Mouse (Mus musculus): ENCODE data around the gene Tnfsf11. TPM values are rescaled to one million over a fixed set of nuclear protein-coding genes. Genes with fewer than 3 reads are reported as not detected.

Tnfsf11 gene
- polyA plus RNA-seq (2015; fragmentation: Nextera tagmentation; extraction: Ambion mirVana), result 0.22 and 0.24 TPM in 2 replicates

DNA sequence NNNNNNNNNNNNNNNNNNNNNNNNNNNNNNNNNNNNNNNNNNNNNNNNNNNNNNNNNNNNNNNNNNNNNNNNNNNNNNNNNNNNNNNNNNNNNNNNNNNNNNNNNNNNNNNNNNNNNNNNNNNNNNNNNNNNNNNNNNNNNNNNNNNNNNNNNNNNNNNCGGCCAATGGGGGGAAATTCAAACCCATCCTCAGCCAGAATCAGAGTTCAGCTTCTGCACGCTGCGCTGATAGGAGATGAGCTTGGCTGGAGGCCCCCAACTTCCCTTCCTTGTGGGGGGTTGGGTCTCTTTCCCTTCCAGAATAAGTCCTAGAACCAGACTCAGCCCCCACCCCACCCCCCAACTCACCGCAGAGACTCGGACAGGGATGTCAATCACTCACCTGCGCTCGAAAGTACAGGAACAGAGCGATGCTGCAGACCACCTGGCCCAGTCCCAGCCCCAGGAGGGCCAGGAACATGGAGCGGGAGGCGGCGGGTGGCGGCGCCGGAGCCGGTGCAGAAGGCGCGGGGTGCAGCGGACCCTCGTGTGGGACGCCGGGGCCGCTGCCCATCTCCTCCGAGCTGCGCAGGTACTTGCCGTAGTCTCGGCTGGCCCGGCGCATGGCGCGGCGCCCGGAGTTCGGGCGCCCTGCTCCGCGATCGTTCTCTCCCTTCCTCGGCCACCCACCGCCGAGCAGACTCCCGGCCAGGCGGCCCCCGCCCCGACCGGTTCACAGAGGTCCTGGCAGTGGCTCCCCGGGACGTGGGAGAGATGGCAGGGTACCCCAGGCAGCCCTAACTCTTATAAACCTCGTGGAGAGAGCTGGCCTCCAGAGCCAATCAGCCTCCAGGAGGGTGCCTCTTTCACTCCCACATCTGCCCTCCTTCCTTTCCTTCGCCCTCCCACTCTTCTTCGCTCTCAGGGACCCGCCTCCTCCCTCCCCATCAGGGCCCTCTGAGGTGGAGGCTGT lies at the start of gene Tnfsf11:
Gene Tnfsf11, minus strand, starts transcription at position 758 of the 952 bp plus-strand sequence.
- Histone ChIP-seq H3K4me2 (replicated peaks; ENCODE audit: low read depth, low read length) (peak within 1 kb of the TSS; percentile 88), H3K36me3 (ENCODE audit: insufficient read depth, low read length) (no peaks in the 10 kb centered on the region), H3K27ac (ENCODE audit: low read length) (no peak within 1 kb of the TSS), H3K27me3 (ENCODE audit: insufficient read depth, low read length) (peaks cover 26% of the 10 kb centered on the region), H3K4me1 (ENCODE audit: insufficient read depth, low read length) (0 out of 2 replicates have a peak, but pooled peaks cover 6% of the 10 kb centered on the region), H3K9ac (replicated peaks; ENCODE audit: low read length) (peak within 1 kb of the TSS; percentile 42; the same call in 1 of the 2 replicates), H3K9me3 (ENCODE audit: low read length) (no peaks in the 10 kb centered on the region), H3K4me3 (ENCODE audit: low read length) (peak within 1 kb of the TSS; percentile 56)
- WGBS, result under 1% methylated on average over 51 of the region's 51 CpGs
- peak; percentile 90 for ATAC-seq (ENCODE audit: low FRiP score, low TSS enrichment)

DNA sequence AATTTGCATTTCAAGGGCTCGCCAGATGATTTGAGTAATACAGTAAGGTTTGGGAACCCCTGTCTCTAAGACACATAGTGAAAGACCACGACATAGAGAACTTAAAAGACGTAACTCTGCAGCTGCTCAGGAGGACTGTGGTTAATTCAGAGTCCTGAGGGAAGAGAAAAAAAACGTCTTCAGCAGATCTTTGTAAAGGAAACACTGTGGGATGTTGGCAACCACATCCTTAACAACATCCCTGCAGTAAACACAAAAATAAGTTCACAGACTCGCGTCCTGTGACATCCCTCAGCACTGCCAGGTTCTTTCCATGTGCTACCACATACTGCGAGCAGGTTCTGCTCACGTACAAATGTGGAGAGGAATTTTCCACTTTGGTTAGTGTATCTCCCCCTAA lies 48.9 kb upstream of the Tnfsf11 start:
- no peak overlapping the region for H3K27ac ChIP-seq (ENCODE audit: low read length)
- H3K27me3 ChIP-seq (ENCODE audit: insufficient read depth, low read length), result no peaks in the 10 kb centered on the region
- no peak overlapping the region for H3K4me2 ChIP-seq (replicated peaks; ENCODE audit: low read depth, low read length)
- 70% methylated on average over 8 of the region's 8 CpGs for WGBS
- no peak overlapping the region for H3K9ac ChIP-seq (replicated peaks; ENCODE audit: low read length)
- no peak for ATAC-seq (ENCODE audit: low FRiP score, low TSS enrichment)
- H3K36me3 ChIP-seq (ENCODE audit: insufficient read depth, low read length), result no peaks in the 10 kb centered on the region
- H3K9me3 ChIP-seq (ENCODE audit: low read length), result no peaks in the 10 kb centered on the region
- no peak overlapping the region for H3K4me3 ChIP-seq (ENCODE audit: low read length)
- H3K4me1 ChIP-seq (ENCODE audit: insufficient read depth, low read length), result no peaks in the 10 kb centered on the region

DNA sequence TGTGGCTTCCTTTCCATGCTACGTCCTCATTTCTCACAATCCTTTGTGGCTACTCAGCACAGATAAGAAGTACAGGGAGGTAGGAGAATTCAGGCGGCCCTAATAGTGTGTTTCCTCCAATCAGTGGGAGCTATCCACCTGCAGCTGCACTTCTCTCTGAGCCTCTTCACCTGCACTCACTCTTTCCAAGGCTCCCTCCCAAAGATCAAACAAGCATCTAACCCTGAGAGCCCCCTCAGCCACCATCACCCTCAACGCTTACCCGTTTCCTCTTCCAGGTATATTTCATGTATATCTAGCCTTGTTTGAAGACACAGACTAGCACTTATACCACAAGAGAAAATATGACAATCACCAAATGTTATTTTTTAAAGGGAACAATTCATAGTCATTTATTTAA lies 47.5 kb upstream of the Tnfsf11 start:
- H3K4me1 ChIP-seq (ENCODE audit: insufficient read depth, low read length), result no peaks in the 10 kb centered on the region
- no peaks in the 10 kb centered on the region for H3K27me3 ChIP-seq (ENCODE audit: insufficient read depth, low read length)
- WGBS, result 80% methylated on average over 4 of the region's 4 CpGs
- no peaks in the 10 kb centered on the region for H3K36me3 ChIP-seq (ENCODE audit: insufficient read depth, low read length)
- H3K9me3 ChIP-seq (ENCODE audit: low read length), result no peaks in the 10 kb centered on the region
- H3K4me3 ChIP-seq (ENCODE audit: low read length), result no peak overlapping the region
- H3K9ac ChIP-seq (replicated peaks; ENCODE audit: low read length), result no peak overlapping the region
- no peak overlapping the region for H3K27ac ChIP-seq (ENCODE audit: low read length)
- ATAC-seq (ENCODE audit: low FRiP score, low TSS enrichment), result no peak
- H3K4me2 ChIP-seq (replicated peaks; ENCODE audit: low read depth, low read length), result no peak overlapping the region

DNA sequence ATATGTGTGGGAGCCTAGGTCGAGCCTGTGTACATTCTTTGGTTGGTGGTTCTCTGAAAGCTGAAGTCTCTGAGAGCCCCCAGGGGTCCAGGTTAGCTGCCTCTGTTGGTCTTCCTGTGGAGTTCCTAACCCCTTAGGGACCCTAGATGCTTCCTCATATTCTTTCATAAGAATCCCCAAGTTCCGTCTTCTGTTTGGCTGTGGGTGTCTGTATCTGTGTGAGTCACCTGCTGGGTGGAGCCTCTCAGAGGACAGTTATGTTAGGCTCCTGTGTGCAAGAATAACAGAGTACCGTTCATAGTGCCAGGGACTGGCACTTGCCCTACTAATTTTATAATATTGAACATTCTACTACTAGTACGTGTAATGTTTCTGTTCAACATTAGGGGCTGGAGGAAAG lies 45.0 kb upstream of the Tnfsf11 start:
- 77% methylated on average over 4 of the region's 4 CpGs for WGBS
- no peak for ATAC-seq (ENCODE audit: low FRiP score, low TSS enrichment)

DNA sequence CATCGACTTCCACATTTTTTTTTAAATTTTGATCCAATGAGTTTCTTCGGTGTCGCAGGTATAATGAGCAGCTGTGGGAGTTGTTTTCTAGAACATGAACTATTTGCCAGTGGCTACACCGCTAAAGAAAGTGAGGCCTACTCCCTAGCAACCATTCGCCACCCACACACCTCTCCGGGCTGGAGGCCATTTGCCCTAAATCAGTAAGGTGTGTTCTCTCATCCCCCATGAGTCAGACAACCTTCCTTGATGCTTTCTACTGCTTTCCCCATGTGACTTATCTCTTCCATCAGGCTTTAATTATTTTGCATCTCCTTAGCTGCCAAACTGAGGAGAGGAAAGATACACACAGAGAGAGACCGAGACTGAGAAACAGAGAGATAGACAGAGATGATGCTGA lies 43.7 kb upstream of the Tnfsf11 start:
- Histone ChIP-seq H3K27me3 (ENCODE audit: insufficient read depth, low read length) (no peaks in the 10 kb centered on the region), H3K36me3 (ENCODE audit: insufficient read depth, low read length) (no peaks in the 10 kb centered on the region), H3K4me3 (ENCODE audit: low read length) (no peak overlapping the region), H3K9me3 (ENCODE audit: low read length) (no peaks in the 10 kb centered on the region), H3K4me2 (replicated peaks; ENCODE audit: low read depth, low read length) (no peak overlapping the region), H3K9ac (replicated peaks; ENCODE audit: low read length) (no peak overlapping the region), H3K27ac (ENCODE audit: low read length) (no peak overlapping the region), H3K4me1 (ENCODE audit: insufficient read depth, low read length) (no peaks in the 10 kb centered on the region)
- ATAC-seq (ENCODE audit: low FRiP score, low TSS enrichment), result no peak
- WGBS, result 80% methylated on average over 7 of the region's 7 CpGs

More for the DNA sequence above, 45.0 kb upstream of the Tnfsf11 start:
- H3K36me3 ChIP-seq (ENCODE audit: insufficient read depth, low read length), result no peaks in the 10 kb centered on the region
- no peaks in the 10 kb centered on the region for H3K4me1 ChIP-seq (ENCODE audit: insufficient read depth, low read length)
- no peaks in the 10 kb centered on the region for H3K27me3 ChIP-seq (ENCODE audit: insufficient read depth, low read length)
- H3K9ac ChIP-seq (replicated peaks; ENCODE audit: low read length), result no peak overlapping the region
- no peaks in the 10 kb centered on the region for H3K9me3 ChIP-seq (ENCODE audit: low read length)
- H3K4me2 ChIP-seq (replicated peaks; ENCODE audit: low read depth, low read length), result no peak overlapping the region
- H3K27ac ChIP-seq (ENCODE audit: low read length), result no peak overlapping the region
- no peak overlapping the region for H3K4me3 ChIP-seq (ENCODE audit: low read length)

DNA sequence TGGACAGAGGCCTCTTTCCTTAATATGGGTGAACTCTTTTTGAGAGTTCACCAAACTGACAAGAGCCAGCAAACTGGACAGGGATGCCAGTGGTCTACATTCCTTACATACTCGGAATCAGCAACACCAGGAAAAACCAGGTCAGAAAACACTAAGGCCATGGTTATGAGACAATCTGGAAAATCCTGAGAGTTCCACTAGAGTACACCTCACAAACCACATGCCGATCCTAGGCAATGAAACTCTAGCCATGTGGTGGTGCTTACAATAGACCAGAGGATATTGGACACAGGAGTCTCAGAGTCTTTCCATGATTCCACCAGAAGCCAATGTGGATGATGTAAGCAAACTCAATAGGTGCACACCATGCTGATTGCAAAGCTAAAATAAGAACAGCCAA lies 39.9 kb upstream of the Tnfsf11 start:
- WGBS, result 79% methylated on average over 2 of the region's 2 CpGs
- no peak overlapping the region for H3K27ac ChIP-seq (ENCODE audit: low read length)
- no peaks in the 10 kb centered on the region for H3K27me3 ChIP-seq (ENCODE audit: insufficient read depth, low read length)
- no peak overlapping the region for H3K9ac ChIP-seq (replicated peaks; ENCODE audit: low read length)
- ATAC-seq (ENCODE audit: low FRiP score, low TSS enrichment), result no peak
- no peak overlapping the region for H3K4me3 ChIP-seq (ENCODE audit: low read length)
- no peak overlapping the region for H3K4me2 ChIP-seq (replicated peaks; ENCODE audit: low read depth, low read length)
- no peaks in the 10 kb centered on the region for H3K4me1 ChIP-seq (ENCODE audit: insufficient read depth, low read length)
- no peaks in the 10 kb centered on the region for H3K9me3 ChIP-seq (ENCODE audit: low read length)
- no peaks in the 10 kb centered on the region for H3K36me3 ChIP-seq (ENCODE audit: insufficient read depth, low read length)

DNA sequence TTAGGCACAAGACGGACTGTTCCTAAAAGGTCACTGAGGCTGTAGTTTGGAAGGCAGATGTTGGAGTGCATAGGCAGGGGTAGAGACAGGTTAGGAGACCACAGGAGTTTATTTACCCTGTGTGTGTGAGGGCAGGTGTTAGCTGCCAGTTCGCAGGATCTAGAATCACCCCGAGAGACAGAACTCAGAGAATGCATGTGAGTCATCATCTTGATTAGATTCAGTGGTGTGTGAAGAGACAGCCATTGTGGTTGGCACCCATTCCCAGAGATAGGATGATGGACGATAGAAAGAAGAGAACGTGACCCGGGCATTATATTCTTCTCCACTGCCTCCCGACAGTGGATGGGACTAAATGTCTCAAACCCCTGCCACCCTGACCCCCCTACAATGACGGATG lies 35.2 kb upstream of the Tnfsf11 start:
- Histone ChIP-seq H3K9me3 (ENCODE audit: low read length) (no peaks in the 10 kb centered on the region), H3K4me1 (ENCODE audit: insufficient read depth, low read length) (no peaks in the 10 kb centered on the region), H3K36me3 (ENCODE audit: insufficient read depth, low read length) (no peaks in the 10 kb centered on the region), H3K4me2 (replicated peaks; ENCODE audit: low read depth, low read length) (no peak overlapping the region), H3K9ac (replicated peaks; ENCODE audit: low read length) (no peak overlapping the region), H3K27ac (ENCODE audit: low read length) (no peak overlapping the region), H3K4me3 (ENCODE audit: low read length) (no peak overlapping the region), H3K27me3 (ENCODE audit: insufficient read depth, low read length) (no peaks in the 10 kb centered on the region)
- WGBS, result 46% methylated on average over 8 of the region's 8 CpGs
- ATAC-seq (ENCODE audit: low FRiP score, low TSS enrichment), result no peak

DNA sequence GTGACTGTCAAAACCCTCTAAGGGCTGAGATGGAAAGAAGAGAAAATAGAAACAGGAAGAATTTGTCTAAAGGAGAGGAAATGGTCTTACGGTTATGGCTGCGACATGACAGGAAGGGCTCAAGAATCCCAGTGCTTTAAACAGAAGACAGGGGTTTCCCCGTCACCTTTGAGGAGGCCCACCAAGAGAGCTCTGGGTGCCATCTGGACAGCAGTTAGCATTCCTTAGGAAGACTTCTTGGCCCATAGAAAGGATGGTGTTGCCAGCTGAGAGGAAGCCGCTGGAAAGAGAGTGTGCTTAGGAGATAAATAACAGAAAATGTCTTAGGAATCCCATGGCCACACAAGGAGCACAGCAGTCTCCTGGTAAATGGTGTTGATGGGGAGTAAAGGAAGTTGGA lies 34.3 kb upstream of the Tnfsf11 start:
- Histone ChIP-seq H3K9ac (replicated peaks; ENCODE audit: low read length) (no peak overlapping the region), H3K4me2 (replicated peaks; ENCODE audit: low read depth, low read length) (no peak overlapping the region), H3K36me3 (ENCODE audit: insufficient read depth, low read length) (no peaks in the 10 kb centered on the region), H3K4me1 (ENCODE audit: insufficient read depth, low read length) (no peaks in the 10 kb centered on the region), H3K4me3 (ENCODE audit: low read length) (no peak overlapping the region), H3K27ac (ENCODE audit: low read length) (no peak overlapping the region), H3K27me3 (ENCODE audit: insufficient read depth, low read length) (no peaks in the 10 kb centered on the region), H3K9me3 (ENCODE audit: low read length) (no peaks in the 10 kb centered on the region)
- ATAC-seq (ENCODE audit: low FRiP score, low TSS enrichment), result no peak
- 75% methylated on average over 4 of the region's 4 CpGs for WGBS

DNA sequence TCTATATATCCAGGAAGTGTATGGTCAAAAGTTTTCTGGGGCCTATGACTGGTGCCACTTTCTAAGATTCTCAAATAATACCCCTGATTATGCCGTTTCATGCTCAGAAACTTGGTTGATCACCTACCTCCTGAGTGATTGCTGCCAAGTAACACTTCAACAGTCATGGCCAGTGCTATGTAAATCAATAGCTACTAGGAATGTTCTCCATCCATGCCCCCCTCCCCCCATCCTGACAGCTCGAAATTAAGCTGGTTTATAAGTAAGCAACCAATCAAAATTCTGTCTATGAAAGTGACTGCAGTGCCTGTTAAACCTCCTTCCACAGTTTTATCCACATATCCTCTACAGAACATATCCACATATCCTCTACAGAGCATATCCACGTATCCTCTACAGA lies 25.5 kb upstream of the Tnfsf11 start:
- ATAC-seq (ENCODE audit: low FRiP score, low TSS enrichment), result no peak
- 82% methylated on average over 3 of the region's 3 CpGs for WGBS
- Histone ChIP-seq H3K9ac (replicated peaks; ENCODE audit: low read length) (no peak overlapping the region), H3K27me3 (ENCODE audit: insufficient read depth, low read length) (no peaks in the 10 kb centered on the region), H3K9me3 (ENCODE audit: low read length) (no peaks in the 10 kb centered on the region), H3K4me1 (ENCODE audit: insufficient read depth, low read length) (peaks cover 17% of the 10 kb centered on the region), H3K4me2 (replicated peaks; ENCODE audit: low read depth, low read length) (no peak overlapping the region), H3K27ac (ENCODE audit: low read length) (no peak overlapping the region), H3K36me3 (ENCODE audit: insufficient read depth, low read length) (no peaks in the 10 kb centered on the region), H3K4me3 (ENCODE audit: low read length) (no peak overlapping the region)

DNA sequence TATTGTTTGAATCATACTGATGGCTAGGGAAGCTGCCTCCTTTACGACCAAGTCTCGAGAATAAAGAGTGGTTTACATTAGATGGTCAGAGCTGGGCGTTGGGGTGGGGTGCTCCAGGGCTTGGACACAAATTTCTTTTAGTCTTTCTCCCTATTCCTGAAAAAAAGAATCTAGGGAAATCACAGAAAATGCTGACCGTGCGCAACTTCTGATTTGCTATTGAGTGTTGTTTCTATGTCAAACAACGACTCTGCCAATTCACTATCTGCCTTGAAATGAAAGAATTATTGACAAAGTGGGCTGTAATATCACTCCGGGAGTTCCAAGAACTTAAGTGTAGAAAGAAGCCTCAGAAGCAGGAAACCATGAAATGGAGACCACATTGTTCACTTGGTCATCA lies 23.5 kb upstream of the Tnfsf11 start:
- Histone ChIP-seq H3K4me1 (ENCODE audit: insufficient read depth, low read length) (peaks cover 17% of the 10 kb centered on the region), H3K27me3 (ENCODE audit: insufficient read depth, low read length) (no peaks in the 10 kb centered on the region), H3K36me3 (ENCODE audit: insufficient read depth, low read length) (no peaks in the 10 kb centered on the region), H3K4me3 (ENCODE audit: low read length) (no peak overlapping the region), H3K9ac (replicated peaks; ENCODE audit: low read length) (no peak overlapping the region), H3K9me3 (ENCODE audit: low read length) (no peaks in the 10 kb centered on the region), H3K4me2 (replicated peaks; ENCODE audit: low read depth, low read length) (no peak overlapping the region), H3K27ac (ENCODE audit: low read length) (no peak overlapping the region)
- WGBS, result 71% methylated on average over 7 of the region's 7 CpGs
- ATAC-seq (ENCODE audit: low FRiP score, low TSS enrichment), result no peak

Data from kidney, embryonic 16.5 days (tissue).